Mouse (Mus musculus): ENCODE results near the gene Zfand2a.

GRCm38 (mm10) chr5:139429818-139430341 is 54.5 kb downstream of the Zfand2a start:
- TF ChIP-seq CTCF (IDR thresholded peaks at IDR 0.05; ENCODE audit: insufficient read depth, low read depth, low read length) (no peak), POLR2A (IDR thresholded peaks at IDR 0.05; ENCODE audit: insufficient read depth, low read depth, low read length) (no peak)
